Mouse (Mus musculus) lung, postnatal 0 days (tissue): ENCODE measurements around the gene Mrps34. TPM values are rescaled to one million over a fixed set of nuclear protein-coding genes. Genes with fewer than 3 reads are reported as not detected.

Experiments used
- ATAC-seq: fragments of 200-750 bp; cut with Nextera tagmentation; 2 replicates; pipeline ENCODE4 v1.8.0; 2017; ENCODE audit warnings: moderate library complexity
- DNase-seq: peaks from one replicate; pipeline ENCODE4 v3.0.0-alpha.2; 2016; ENCODE audit warnings: low spot score
- H3K27ac ChIP-seq: fragments of 300-500 bp; sonication (generic); 2 replicates; pipeline ENCODE4 v1.5.1; 2014; ENCODE audit warnings: antibody characterized with exemption, mild to moderate bottlenecking, low read length, mixed read lengths
- H3K27me3 ChIP-seq: fragments of 300-500 bp; sonication (generic); replicated peaks from 2 replicates; pipeline ENCODE4 v1.6.1; 2014; ENCODE audit warnings: low read length, mixed read lengths; ENCODE audit not compliant: insufficient read depth
- H3K36me3 ChIP-seq: fragments of 300-500 bp; sonication (generic); 2 replicates; pipeline ENCODE4 v1.6.1; 2014; ENCODE audit warnings: low read length, mixed read lengths; ENCODE audit not compliant: insufficient read depth
- H3K4me1 ChIP-seq: fragments of 300-500 bp; sonication (generic); 2 replicates; pipeline ENCODE4 v1.6.1; 2014; ENCODE audit warnings: antibody characterized with exemption, low read depth, low read length, mixed read lengths; ENCODE audit not compliant: insufficient read depth
- H3K4me2 ChIP-seq: fragments of 300-500 bp; sonication (generic); replicated peaks from 2 replicates; pipeline ENCODE4 v1.6.1; 2014; ENCODE audit warnings: low read depth, mild to moderate bottlenecking, low read length, moderate library complexity, mixed read lengths
- H3K4me3 ChIP-seq: fragments of 300-500 bp; sonication (generic); 2 replicates; pipeline ENCODE4 v1.5.1; 2014; ENCODE audit warnings: low read depth, low read length
- H3K9ac ChIP-seq: fragments of 300-500 bp; sonication (generic); replicated peaks from 2 replicates; pipeline ENCODE4 v1.6.1; 2014; ENCODE audit warnings: low read depth, mild to moderate bottlenecking
- H3K9me3 ChIP-seq: fragments of 300-500 bp; sonication (generic); 2 replicates; pipeline ENCODE4 v1.6.1; 2016; ENCODE audit warnings: low read length, mixed read lengths
- CTCF ChIP-seq: IDR thresholded peaks from 2 replicates; pipeline ENCODE4 v1.5.1; 2016; ENCODE audit warnings: antibody characterized with exemption, mild to moderate bottlenecking
- EP300 ChIP-seq: IDR thresholded peaks from 2 replicates; pipeline ENCODE4 v1.6.1; 2016; ENCODE audit warnings: antibody characterized with exemption, mild to moderate bottlenecking, control low read depth
- WGBS: fragments of 180-500 bp; shearing (Covaris S2); extraction: QIAGEN DNeasy Blood & Tissue Kit; methylation state at CpG from one replicate; pipeline ENCODE4 v1.1.7; 2014; 5-methylcytosine and 5-hydroxymethylcytosine counted together
- polyA plus RNA-seq: library from polyadenylated mRNA; unstranded; fragments of >200 nt; fragmentation: Nextera tagmentation; extraction: Ambion mirVana; gene quantifications from 2 replicates; pipeline ENCODE4 v1.2.1, GENCODE M21; 2015

Mrps34 gene
- polyA plus RNA-seq, 1 experiment from 2014 or later = 90.7 TPM

GRCm38 (mm10) chr17:24861785-24862184 is 33.1 kb upstream of the Mrps34 start:
- no peak for TF ChIP-seq EP300
- no peak for TF ChIP-seq CTCF
- Histone ChIP-seq H3K27ac (no peak overlapping the region), H3K9me3 (no peaks in the 10 kb centered on the region), H3K9ac (no peak overlapping the region), H3K27me3 (no peaks in the 10 kb centered on the region), H3K4me1 (no peaks in the 10 kb centered on the region), H3K36me3 (peaks cover 7% of the 10 kb centered on the region; the same call in 1 of the 2 replicates), H3K4me3 (no peak overlapping the region), H3K4me2 (no peak overlapping the region)
- DNase-seq (no peak), ATAC-seq (no peak)
- 92% methylated on average over 3 of the region's 3 CpGs for WGBS

- 88% methylated on average over 8 of the region's 8 CpGs for WGBS
- peaks cover 7% of the 10 kb centered on the region; the same call in 1 of the 2 replicates for H3K36me3 ChIP-seq
- TF ChIP-seq EP300 (no peak), CTCF (no peak)
- H3K9me3 ChIP-seq = no peaks in the 10 kb centered on the region
- H3K4me1 ChIP-seq = no peaks in the 10 kb centered on the region
- ATAC-seq (no peak), DNase-seq (no peak)
- H3K4me2 ChIP-seq = no peak within 1 kb of the TSS
- H3K9ac ChIP-seq = no peak within 1 kb of the TSS
- H3K27me3 ChIP-seq = no peaks in the 10 kb centered on the region
- no peak within 1 kb of the TSS for H3K4me3 ChIP-seq
- no peak within 1 kb of the TSS for H3K27ac ChIP-seq
Observed at GRCm38 (mm10) chr17:24865776-24866175, 29.1 kb upstream of the Mrps34 start, which contains the start of gene Igfals. Igfals (plus strand) TSS chr17:24865997.

- no peak for ATAC-seq
- Histone ChIP-seq H3K4me3 (no peak overlapping the region), H3K9me3 (no peaks in the 10 kb centered on the region), H3K4me2 (no peak overlapping the region), H3K4me1 (no peaks in the 10 kb centered on the region), H3K36me3 (no peaks in the 10 kb centered on the region), H3K9ac (no peak overlapping the region), H3K27me3 (no peaks in the 10 kb centered on the region), H3K27ac (no peak overlapping the region)
- 90% methylated on average over 10 of the region's 10 CpGs for WGBS
- TF ChIP-seq CTCF (no peak), EP300 (no peak)
- DNase-seq = no peak
Observed at GRCm38 (mm10) chr17:24867914-24868313, 27.0 kb upstream of the Mrps34 start.

- H3K9me3 ChIP-seq = no peaks in the 10 kb centered on the region
- WGBS = 41% methylated on average over 4 of the region's 4 CpGs
- H3K4me1 ChIP-seq = no peaks in the 10 kb centered on the region
- H3K27me3 ChIP-seq = no peaks in the 10 kb centered on the region
- TF ChIP-seq CTCF (no peak), EP300 (no peak)
- no peak overlapping the region for H3K4me3 ChIP-seq
- H3K27ac ChIP-seq = no peak overlapping the region
- H3K9ac ChIP-seq = no peak overlapping the region
- no peaks in the 10 kb centered on the region for H3K36me3 ChIP-seq
- ATAC-seq (no peak), DNase-seq (no peak)
- H3K4me2 ChIP-seq = no peak overlapping the region
Observed at GRCm38 (mm10) chr17:24873695-24874404, 21.1 kb upstream of the Mrps34 start.

GRCm38 (mm10) chr17:24874405-24874745 is 20.5 kb upstream of the Mrps34 start:
- no peaks in the 10 kb centered on the region for H3K27me3 ChIP-seq
- no peak overlapping the region for H3K4me3 ChIP-seq
- no peak overlapping the region for H3K4me2 ChIP-seq
- DNase-seq (no peak), ATAC-seq (no peak)
- TF ChIP-seq CTCF = no peak
- no peak for TF ChIP-seq EP300
- no peak overlapping the region for H3K9ac ChIP-seq
- H3K36me3 ChIP-seq = no peaks in the 10 kb centered on the region
- 40% methylated on average over 1 of the region's 1 CpGs for WGBS
- H3K27ac ChIP-seq = no peak overlapping the region
- no peaks in the 10 kb centered on the region for H3K9me3 ChIP-seq
- no peaks in the 10 kb centered on the region for H3K4me1 ChIP-seq

- Histone ChIP-seq H3K36me3 (no peaks in the 10 kb centered on the region), H3K27me3 (no peaks in the 10 kb centered on the region), H3K4me3 (no peak overlapping the region), H3K4me1 (no peaks in the 10 kb centered on the region), H3K9ac (no peak overlapping the region), H3K27ac (no peak overlapping the region), H3K4me2 (no peak overlapping the region), H3K9me3 (no peaks in the 10 kb centered on the region)
- DNase-seq = no peak
- no peak for ATAC-seq
- no peak for TF ChIP-seq EP300
- WGBS = 74% methylated on average over 8 of the region's 8 CpGs
Observed at GRCm38 (mm10) chr17:24874989-24875388, 19.9 kb upstream of the Mrps34 start.
